Comparison of ENCODE assay signal across 1 mouse cellular context in the genomic region with DNA sequence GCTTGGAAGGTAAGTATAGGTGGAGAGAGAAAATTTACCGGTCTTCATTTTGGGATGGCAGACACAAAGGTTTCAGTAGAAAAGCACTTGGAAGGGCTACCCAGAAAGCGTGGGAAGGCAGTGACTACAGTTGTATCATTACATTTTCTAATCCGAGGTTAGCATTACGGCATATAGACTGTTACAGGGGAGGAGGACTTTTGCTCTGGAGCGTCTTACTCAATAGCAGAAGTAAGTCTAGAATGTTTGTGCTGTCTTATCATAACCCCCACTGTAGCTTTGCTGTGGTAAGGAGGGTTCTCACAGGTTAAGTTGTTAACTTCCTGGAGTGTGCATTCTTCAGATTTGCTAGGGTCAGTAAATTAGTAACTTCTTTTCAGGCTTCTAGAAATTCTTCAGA.
TF ChIP-seq lines count a peak whose summit lies in the region.

No protein-coding gene starts in this region.

TF ChIP-seq in MEL, 35 proteins besides CTCF, POLR2A, EP300 and RAD21 (continued from another document):
- TF ChIP-seq BHLHE40 (IDR thresholded peaks at IDR 0.05; ENCODE audit: borderline replicate concordance, low read depth, low read length) (peak; percentile 26; the same call in 1 of the 2 replicates), TAL1 (IDR thresholded peaks at IDR 0.05; ENCODE audit: low read length) (peak; percentile 49), TCF12 (IDR thresholded peaks at IDR 0.05; ENCODE audit: low read depth, low read length) (no peak), TBP (IDR thresholded peaks at IDR 0.05; ENCODE audit: low read depth, low read length) (peak; percentile 61), ETS1 (IDR thresholded peaks at IDR 0.05; ENCODE audit: low read depth, low read length) (peak; percentile 55; the same call in 1 of the 2 replicates), GATA1 (IDR thresholded peaks at IDR 0.05; ENCODE audit: low read depth, low read length) (peak; percentile 72), RCOR1 (IDR thresholded peaks at IDR 0.05; ENCODE audit: low read depth, low read length) (peak; percentile 65)
